Mouse (Mus musculus) effector memory CD4-positive, alpha-beta T cell, adult 5 months (primary cell): ENCODE data around the gene Mmachc. TPM values are rescaled to one million over a fixed set of nuclear protein-coding genes. Genes with fewer than 3 reads are reported as not detected.

Experiments
- polyA plus RNA-seq: library from polyadenylated mRNA; unstranded; fragments of 100-300 nt; shearing (Covaris generic); gene quantifications from one replicate; pipeline ENCODE4 v1.2.1, GENCODE M21; 2017

Mmachc gene
- polyA plus RNA-seq = 3.7 TPM

GRCm38 (mm10) chr4:116708201-116708764 lies at the start of gene Mmachc, which contains the start of gene Ccdc163:
Gene Mmachc, minus strand, starts transcription at chr4:116708406.
Gene Ccdc163, plus strand, starts transcription at chr4:116708509.

GRCm38 (mm10) chr4:116720343-116721097 lies 12.3 kb upstream of the Mmachc start, which contains the start of gene Tesk2:
Gene Tesk2, plus strand, starts transcription at chr4:116720948.

GRCm38 (mm10) chr4:116685402-116686061 lies 22.7 kb downstream of the Mmachc start, which contains the start of gene Prdx1:
Gene Prdx1, plus strand, starts transcription at chr4:116685544.

Other genes with a start within 250 kb of the Mmachc start
- gene Mast2, start 244.2 kb downstream of the Mmachc start, polyA plus RNA-seq = 12.8 TPM
- gene Ipp, start 200.9 kb downstream of the Mmachc start, polyA plus RNA-seq = 11.2 TPM
- 7.1 TPM for gene Tmem69, start 152.5 kb downstream of the Mmachc start, polyA plus RNA-seq
- gene Gpbp1l1, start 150.7 kb downstream of the Mmachc start, polyA plus RNA-seq = 61.4 TPM
- 8.7 TPM for gene Ccdc17, start 111.8 kb downstream of the Mmachc start, polyA plus RNA-seq
- 91.4 TPM for gene Nasp, start 80.5 kb downstream of the Mmachc start, polyA plus RNA-seq
- 215 TPM for gene Akr1a1, start 56.7 kb downstream of the Mmachc start, polyA plus RNA-seq
- gene Prdx1, start 22.9 kb downstream of the Mmachc start, polyA plus RNA-seq = 495 TPM
- 9.8 TPM for gene Ccdc163, start 103 bp upstream of the Mmachc start, polyA plus RNA-seq
- gene Tesk2, start 12.5 kb upstream of the Mmachc start, polyA plus RNA-seq = 3.2 TPM
- 31.4 TPM for gene Toe1, start 99.2 kb upstream of the Mmachc start, polyA plus RNA-seq
- 10.6 TPM for gene Mutyh, start 99.3 kb upstream of the Mmachc start, polyA plus RNA-seq
- not detected for gene Hpdl, start 113.3 kb upstream of the Mmachc start, polyA plus RNA-seq
- gene Zswim5, start 169.0 kb upstream of the Mmachc start, polyA plus RNA-seq = 0.24 TPM